In the genomic region with DNA sequence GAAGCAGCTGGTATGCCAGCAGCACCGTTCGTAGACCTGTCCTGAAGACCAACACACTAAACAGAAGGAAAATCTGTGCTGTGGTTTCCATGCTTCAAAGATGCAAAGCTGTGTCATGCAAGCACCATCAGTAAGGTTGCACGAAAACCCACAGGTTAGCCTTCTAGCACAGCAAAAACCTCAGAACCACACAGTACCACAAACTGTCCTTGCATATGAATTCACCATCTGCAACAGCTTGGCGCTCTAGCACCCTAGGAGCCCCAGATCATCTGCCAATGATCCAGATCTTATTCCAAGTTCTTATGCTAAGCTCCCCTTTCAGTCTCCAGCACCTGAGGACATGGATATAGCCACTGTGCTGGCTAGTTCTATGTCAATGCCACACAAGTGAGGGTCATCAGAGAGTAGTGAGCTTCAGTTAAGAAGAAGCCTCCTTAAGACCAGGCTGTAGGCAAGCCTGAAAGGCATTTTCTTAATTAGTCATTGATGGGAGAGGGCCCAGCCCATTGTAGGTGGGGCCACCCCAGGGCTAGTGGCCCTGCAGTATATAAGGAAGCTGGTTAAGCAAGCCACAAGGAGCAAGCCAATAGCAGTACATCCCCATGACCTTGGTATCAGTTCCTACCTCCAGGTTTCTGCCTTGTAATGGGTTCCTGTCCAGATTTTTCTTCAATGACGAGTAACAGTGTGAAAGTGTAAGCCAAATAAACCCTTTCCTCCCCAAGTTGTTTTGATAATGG, we compare ENCODE assay signal across 16 mouse cellular contexts.
A peak's percentile ranks its signal among the peaks of the same experiment; 100 is the strongest.
DNase-seq lines count a peak whose midpoint lies in the region; ATAC-seq lines count a peak whose summit lies in the region.
"Had no signal": no experiment of that assay in that cellular context is flagged by ENCODE, and none has a peak within 500 bp of the region (broad histone marks: within the 10 kb centered on the region; RNA-seq: fewer than 3 reads in every experiment).

No protein-coding gene starts in this region.

- DNase-seq in frontal cortex, postnatal 36 days (ENCODE audit: low spot score in 2 of 2), result no peak
- peak; percentile 31 for DNase-seq in cerebellum, adult 11 months
- peak; percentile 50 to 53 for DNase-seq in cerebellum, postnatal 25 days
- peak; percentile 53 to 60 for DNase-seq in monocyte, adult 2 months (ENCODE audit: low read depth in 1 of 2, low spot score in 2 of 2)
- DNase-seq in retina, embryonic 14.5 days (ENCODE audit: low spot score), result no peak
- no peak for DNase-seq in ovary, postnatal 36 days (ENCODE audit: low spot score)
- no peak for DNase-seq in lung, postnatal 10 days
- DNase-seq: gastrocnemius, postnatal 36 days; heart, postnatal 4 days; kidney, adult 9 months; kidney, postnatal 4 days; lung, postnatal 14 days; midbrain, embryonic 14.5 days; thymus, postnatal 25 days had no signal

- peak; percentile 13; the same call in 1 of the 2 replicates for ATAC-seq in frontal cortex, adult (ENCODE audit: low TSS enrichment)
- ATAC-seq: inflammation-experienced regulatory T-cells, adult 6 months had no signal

Comparison
In these comparisons a context has a peak if more than half of its experiments do, and no peak if none do; other contexts are left out.
1. DNase-seq: peak in cerebellum, adult 11 months (single experiment), cerebellum, postnatal 25 days (2 of 2) and monocyte, adult 2 months (2 of 2); none in frontal cortex, postnatal 36 days (0 of 2), retina, embryonic 14.5 days (single experiment), ovary, postnatal 36 days (single experiment) and lung, postnatal 10 days (single experiment).